Mouse (Mus musculus) midbrain, embryonic 10.5 days (tissue): ENCODE results near the gene Aym1. TPM values are rescaled to one million over a fixed set of nuclear protein-coding genes. Genes with fewer than 3 reads are reported as not detected.
A peak's percentile ranks its signal among the peaks of the same experiment; 100 is the strongest.

Source experiments
- DNase-seq: peaks from one replicate; pipeline ENCODE4 v3.0.0-alpha.2; 2017; ENCODE audit warnings: low spot score
- H3K27ac ChIP-seq: fragments of 300-500 bp; sonication (generic); replicated peaks from 2 replicates; pipeline ENCODE4 v1.5.1; 2016; ENCODE audit warnings: mild to moderate bottlenecking
- H3K27me3 ChIP-seq: fragments of 300-500 bp; sonication (generic); 2 replicates; pipeline ENCODE4 v1.6.1; 2016; ENCODE audit warnings: low read depth, mild to moderate bottlenecking; ENCODE audit not compliant: poor library complexity, severe bottlenecking
- H3K36me3 ChIP-seq: fragments of 300-500 bp; sonication (generic); 2 replicates; pipeline ENCODE4 v1.6.1; 2016; ENCODE audit warnings: mild to moderate bottlenecking, moderate library complexity
- H3K4me1 ChIP-seq: fragments of 300-500 bp; sonication (generic); 2 replicates; pipeline ENCODE4 v1.6.1; 2016
- H3K4me3 ChIP-seq: fragments of 300-500 bp; sonication (generic); 2 replicates; pipeline ENCODE4 v1.5.1; 2016; ENCODE audit warnings: mild to moderate bottlenecking, moderate library complexity
- H3K9me3 ChIP-seq: fragments of 300-500 bp; sonication (generic); replicated peaks from 2 replicates; pipeline ENCODE4 v1.6.1; 2016; ENCODE audit warnings: mild to moderate bottlenecking
- WGBS: fragments of 180-500 bp; shearing (Covaris S2); methylation state at CpG from one replicate; pipeline ENCODE4 v1.1.7; 2016; 5-methylcytosine and 5-hydroxymethylcytosine counted together
- polyA plus RNA-seq: library from polyadenylated mRNA; unstranded; fragments of >200 nt; fragmentation: Nextera tagmentation; extraction: Ambion mirVana; gene quantifications from 2 replicates; pipeline ENCODE4 v1.2.1, GENCODE M21; 2016

The Aym1 gene
- polyA plus RNA-seq: not detected in 2 replicates

GRCm38 (mm10) chr5:113357186-113357585 is at the start of gene Aym1:
Aym1 (plus strand) TSS chr5:113357294.
- no peak within 1 kb of the TSS for H3K27ac ChIP-seq
- H3K4me3 ChIP-seq: no peak within 1 kb of the TSS
- H3K36me3 ChIP-seq: no peaks in the 10 kb centered on the region
- H3K9me3 ChIP-seq: no peaks in the 10 kb centered on the region
- WGBS: 33% methylated on average over 4 of the region's 6 CpGs
- no peak for DNase-seq
- H3K4me1 ChIP-seq: peaks cover 26% of the 10 kb centered on the region
- peaks cover 61% of the 10 kb centered on the region for H3K27me3 ChIP-seq

GRCm38 (mm10) chr5:113309491-113310376 is 47.4 kb upstream of the Aym1 start:
- Histone ChIP-seq H3K27ac (peak overlapping the region; percentile 85), H3K4me3 (peak overlapping the region; percentile 83), H3K27me3 (peaks cover 60% of the 10 kb centered on the region), H3K9me3 (no peaks in the 10 kb centered on the region), H3K4me1 (peaks cover 55% of the 10 kb centered on the region), H3K36me3 (no peaks in the 10 kb centered on the region)
- DNase-seq: no peak
- WGBS: 64% methylated on average over 22 of the region's 22 CpGs

- Histone ChIP-seq H3K4me1 (peaks cover 54% of the 10 kb centered on the region), H3K9me3 (no peaks in the 10 kb centered on the region), H3K36me3 (no peaks in the 10 kb centered on the region), H3K27ac (peak within 1 kb of the TSS; percentile 85), H3K27me3 (peaks cover 68% of the 10 kb centered on the region), H3K4me3 (peak within 1 kb of the TSS; percentile 83)
- WGBS: 2% methylated on average over 53 of the region's 53 CpGs
- DNase-seq: peak; percentile 89
Observed at GRCm38 (mm10) chr5:113310377-113311003, 46.6 kb upstream of the Aym1 start, which contains the start of gene Sgsm1. Sgsm1 (minus strand) TSS chr5:113310786.

- Histone ChIP-seq H3K27ac (peak overlapping the region; percentile 39; the same call in 1 of the 2 replicates), H3K9me3 (no peaks in the 10 kb centered on the region), H3K36me3 (no peaks in the 10 kb centered on the region), H3K27me3 (peaks cover 57% of the 10 kb centered on the region), H3K4me3 (peak overlapping the region; percentile 20), H3K4me1 (peaks cover 24% of the 10 kb centered on the region)
- 1% methylated on average over 24 of the region's 24 CpGs for WGBS
- peak; percentile 84 for DNase-seq
Observed at GRCm38 (mm10) chr5:113313998-113314397, 43.1 kb upstream of the Aym1 start.

- peak; percentile 64 for DNase-seq
- Histone ChIP-seq H3K4me1 (peaks cover 22% of the 10 kb centered on the region), H3K27me3 (peaks cover 49% of the 10 kb centered on the region), H3K9me3 (peaks cover 17% of the 10 kb centered on the region; the same call in 1 of the 2 replicates), H3K4me3 (peak overlapping the region; percentile 55), H3K36me3 (no peaks in the 10 kb centered on the region), H3K27ac (peak overlapping the region; percentile 19)
- WGBS: 6% methylated on average over 38 of the region's 38 CpGs
Observed at GRCm38 (mm10) chr5:113323784-113324638, 33.1 kb upstream of the Aym1 start.

- H3K4me1 ChIP-seq: peaks cover 13% of the 10 kb centered on the region
- H3K36me3 ChIP-seq: no peaks in the 10 kb centered on the region
- H3K27ac ChIP-seq: no peak overlapping the region
- peaks cover 30% of the 10 kb centered on the region for H3K9me3 ChIP-seq
- H3K4me3 ChIP-seq: no peak overlapping the region
- WGBS: 91% methylated on average over 8 of the region's 8 CpGs
- no peak for DNase-seq
- H3K27me3 ChIP-seq: peaks cover 41% of the 10 kb centered on the region
Observed at GRCm38 (mm10) chr5:113329463-113329862, 27.6 kb upstream of the Aym1 start.

- Histone ChIP-seq H3K4me3 (no peak overlapping the region), H3K27me3 (peaks cover 41% of the 10 kb centered on the region), H3K27ac (no peak overlapping the region), H3K4me1 (peaks cover 15% of the 10 kb centered on the region), H3K36me3 (no peaks in the 10 kb centered on the region), H3K9me3 (peaks cover 30% of the 10 kb centered on the region)
- 90% methylated on average over 3 of the region's 3 CpGs for WGBS
- DNase-seq: no peak
Observed at GRCm38 (mm10) chr5:113330202-113330601, 26.9 kb upstream of the Aym1 start.

- Histone ChIP-seq H3K27me3 (peaks cover 52% of the 10 kb centered on the region), H3K36me3 (no peaks in the 10 kb centered on the region), H3K27ac (no peak overlapping the region), H3K4me1 (peaks cover 32% of the 10 kb centered on the region), H3K9me3 (peaks cover 29% of the 10 kb centered on the region), H3K4me3 (no peak overlapping the region)
- DNase-seq: peak; percentile 52
- WGBS: 36% methylated on average over 12 of the region's 12 CpGs
Observed at GRCm38 (mm10) chr5:113332239-113332638, 24.9 kb upstream of the Aym1 start.

GRCm38 (mm10) chr5:113332899-113333298 is 24.2 kb upstream of the Aym1 start:
- no peak overlapping the region for H3K27ac ChIP-seq
- no peaks in the 10 kb centered on the region for H3K36me3 ChIP-seq
- peaks cover 58% of the 10 kb centered on the region for H3K27me3 ChIP-seq
- no peak overlapping the region for H3K4me3 ChIP-seq
- WGBS: 61% methylated on average over 4 of the region's 4 CpGs
- DNase-seq: no peak
- H3K4me1 ChIP-seq: peaks cover 32% of the 10 kb centered on the region
- peaks cover 22% of the 10 kb centered on the region for H3K9me3 ChIP-seq

- Histone ChIP-seq H3K4me1 (peaks cover 32% of the 10 kb centered on the region), H3K27ac (peak overlapping the region; percentile 70), H3K9me3 (peaks cover 5% of the 10 kb centered on the region; the same call in 1 of the 2 replicates), H3K4me3 (peak overlapping the region; percentile 51), H3K27me3 (peaks cover 78% of the 10 kb centered on the region), H3K36me3 (no peaks in the 10 kb centered on the region)
- DNase-seq: peak; percentile 30
- 7% methylated on average over 34 of the region's 34 CpGs for WGBS
Observed at GRCm38 (mm10) chr5:113334621-113335530, 22.2 kb upstream of the Aym1 start.

- H3K9me3 ChIP-seq: peaks cover 4% of the 10 kb centered on the region; the same call in 1 of the 2 replicates
- H3K27me3 ChIP-seq: peaks cover 79% of the 10 kb centered on the region
- H3K36me3 ChIP-seq: no peaks in the 10 kb centered on the region
- 2% methylated on average over 17 of the region's 17 CpGs for WGBS
- peak overlapping the region; percentile 70 for H3K27ac ChIP-seq
- DNase-seq: peak; percentile 66
- H3K4me3 ChIP-seq: peak overlapping the region; percentile 51
- peaks cover 32% of the 10 kb centered on the region for H3K4me1 ChIP-seq
Observed at GRCm38 (mm10) chr5:113335732-113336131, 21.4 kb upstream of the Aym1 start.
